Mouse (Mus musculus): ENCODE results near the gene Hist1h1d. TPM values are rescaled to one million over a fixed set of nuclear protein-coding genes. Genes with fewer than 3 reads are reported as not detected.
A peak's percentile ranks its signal among the peaks of the same experiment; 100 is the strongest.

Hist1h1d gene
- 1 to 10 TPM; 4.3 to 6.0 TPM for total RNA-seq (2021)

- no peak for DNase-seq
These were observed at the start of gene Hist1h1d for GRCm38 (mm10) chr13:23552962-23553361. TSS of gene Hist1h1d (plus strand) at chr13:23553262.

DNA sequence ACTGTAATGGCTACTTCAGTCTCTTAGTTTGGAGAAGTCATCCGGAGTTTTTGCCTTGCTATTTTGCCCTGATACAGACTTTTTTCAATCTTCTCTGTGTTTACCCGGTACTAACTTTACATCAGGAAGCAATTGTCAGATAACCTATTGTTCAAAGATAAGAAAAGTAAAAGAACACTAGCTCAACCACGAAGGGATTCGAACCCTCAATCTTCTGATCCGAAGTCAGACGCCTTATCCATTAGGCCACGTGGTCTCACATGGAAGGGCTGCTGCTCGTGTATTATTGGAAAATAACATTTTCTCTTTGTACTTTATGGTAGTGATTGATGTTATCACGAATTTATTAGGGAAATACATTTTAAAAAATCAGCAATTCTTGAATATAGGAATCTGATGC, 49.3 kb upstream of the Hist1h1d start:
- DNase-seq: peak in 1 of 2 experiments; percentile 44

- no peak for DNase-seq
These were observed 47.3 kb upstream of the Hist1h1d start for GRCm38 (mm10) chr13:23505662-23506345.

DNA sequence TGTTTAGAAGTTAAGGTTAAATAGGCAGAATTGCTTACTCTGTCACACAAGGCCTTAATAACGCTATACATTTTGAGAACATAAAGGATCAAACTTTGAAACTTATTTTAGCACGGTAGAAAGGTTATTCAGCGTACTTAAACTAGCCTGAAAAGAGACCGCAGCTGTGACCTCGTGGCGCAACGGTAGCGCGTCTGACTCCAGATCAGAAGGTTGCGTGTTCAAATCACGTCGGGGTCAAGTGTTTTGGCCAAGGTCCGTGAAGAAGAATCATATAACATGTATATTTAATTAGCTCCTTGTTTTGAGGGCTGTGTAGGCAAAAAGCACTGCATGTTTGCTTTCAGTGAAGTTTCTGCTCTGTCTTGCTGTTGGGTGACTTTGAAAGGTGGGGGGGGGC, 46.7 kb upstream of the Hist1h1d start:
- DNase-seq: no peak

- DNase-seq: no peak
These were observed 46.1 kb upstream of the Hist1h1d start for GRCm38 (mm10) chr13:23506819-23507515.

GRCm38 (mm10) chr13:23510127-23510526, 42.9 kb upstream of the Hist1h1d start:
- no peak for DNase-seq

DNA sequence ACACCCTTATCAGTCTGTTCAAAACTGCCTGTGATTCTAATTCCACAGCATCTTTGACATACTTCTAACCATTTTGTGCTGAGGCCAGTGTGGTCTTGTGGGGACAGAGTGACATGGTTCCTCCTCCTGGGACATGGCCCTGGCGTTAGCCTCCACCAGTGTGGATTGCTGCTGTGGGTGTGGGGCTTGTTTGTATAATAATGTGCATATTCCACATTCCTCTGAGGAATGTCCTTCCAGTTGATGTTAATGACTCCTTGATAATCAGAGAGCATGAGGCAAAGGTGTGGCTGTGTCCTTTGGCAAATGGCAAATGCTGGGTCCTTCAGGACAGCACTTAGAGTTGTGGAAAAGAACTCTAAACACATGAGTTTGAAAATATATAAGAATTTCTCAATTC, 39.5 kb upstream of the Hist1h1d start:
- no peak for DNase-seq

- no peak for DNase-seq
These were observed 37.8 kb upstream of the Hist1h1d start for GRCm38 (mm10) chr13:23515281-23515680.

GRCm38 (mm10) chr13:23515826-23516620, 37.0 kb upstream of the Hist1h1d start:
- no peak for DNase-seq

GRCm38 (mm10) chr13:23516822-23517602, 36.0 kb upstream of the Hist1h1d start:
- peak; percentile 65 to 71 for DNase-seq

DNA sequence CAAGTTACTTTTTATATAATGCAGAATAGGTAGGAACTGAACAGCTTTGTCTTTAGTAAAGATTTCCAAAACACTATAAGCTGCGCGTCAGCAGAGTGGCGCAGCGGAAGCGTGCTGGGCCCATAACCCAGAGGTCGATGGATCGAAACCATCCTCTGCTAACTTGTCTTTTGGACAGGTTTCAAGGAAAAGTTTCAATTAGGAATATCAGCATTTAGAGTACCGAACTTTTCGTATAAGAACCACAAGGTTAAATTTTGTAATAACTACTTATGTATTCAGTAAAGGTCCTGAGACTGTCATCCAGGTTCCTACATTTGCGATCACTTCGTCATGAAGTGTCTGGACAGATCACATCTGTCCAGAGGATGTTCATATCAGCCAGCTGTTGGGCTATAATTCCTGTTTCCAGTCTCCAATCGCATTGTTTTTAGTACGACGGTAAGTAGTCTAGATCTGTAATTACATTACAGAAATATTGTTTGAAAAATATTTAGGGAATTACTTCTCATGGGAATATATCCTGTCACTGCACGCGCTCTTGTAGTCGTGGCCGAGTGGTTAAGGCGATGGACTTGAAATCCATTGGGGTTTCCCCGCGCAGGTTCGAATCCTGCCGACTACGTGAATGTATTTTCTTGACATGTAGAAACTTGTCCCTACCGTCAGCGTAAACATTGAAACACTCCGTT, 35.3 kb upstream of the Hist1h1d start:
- peak; percentile 88 to 89 for DNase-seq

DNA sequence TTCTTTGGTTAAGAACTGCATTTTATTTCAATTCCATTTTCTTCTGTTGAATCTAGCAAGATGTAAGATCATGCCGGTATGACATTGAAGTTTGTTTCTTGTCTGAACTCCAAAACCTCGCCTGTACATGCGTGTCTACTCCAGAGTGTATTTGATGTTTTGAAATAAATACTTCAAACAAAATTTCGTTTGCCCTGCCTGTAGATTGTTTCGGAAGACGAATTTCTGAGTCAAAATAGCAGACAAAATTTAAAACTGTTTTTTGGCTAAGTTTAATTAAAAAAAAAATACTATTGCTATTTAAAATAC, 34.8 kb upstream of the Hist1h1d start:
- no peak for DNase-seq

DNA sequence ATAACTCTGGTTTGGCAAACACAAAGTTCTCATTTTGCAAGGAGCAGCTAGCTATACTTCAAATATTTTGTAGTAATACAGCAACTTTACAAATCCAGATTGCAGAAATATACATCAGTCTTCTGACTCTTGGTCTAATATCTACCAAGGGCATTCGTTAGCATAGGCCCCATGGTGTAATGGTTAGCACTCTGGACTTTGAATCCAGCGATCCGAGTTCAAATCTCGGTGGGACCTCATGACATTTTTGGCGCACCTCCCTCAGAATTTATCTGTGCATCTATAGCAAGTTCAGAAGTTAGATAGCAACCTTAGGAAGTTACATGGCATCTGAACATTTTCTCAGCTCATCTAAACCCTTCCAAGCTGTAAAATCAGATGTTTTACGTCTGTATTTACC, 34.2 kb upstream of the Hist1h1d start:
- DNase-seq: peak; percentile 74 to 83

DNA sequence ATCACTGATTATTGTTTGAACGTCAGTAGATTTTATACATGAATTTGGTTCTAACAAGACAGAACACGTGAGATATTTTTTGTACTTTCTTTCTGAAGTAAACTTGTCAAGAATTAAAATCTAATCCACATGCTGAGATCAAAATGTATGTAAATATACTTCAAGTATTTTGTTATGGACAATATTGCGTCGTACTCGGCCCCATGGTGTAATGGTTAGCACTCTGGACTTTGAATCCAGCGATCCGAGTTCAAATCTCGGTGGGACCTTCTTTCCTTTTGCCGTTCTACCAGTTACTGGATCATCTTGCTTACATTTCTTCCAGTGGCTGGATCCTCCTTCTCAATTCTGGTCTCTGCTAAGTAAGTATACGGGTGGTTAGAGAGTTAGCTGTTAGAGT, 33.6 kb upstream of the Hist1h1d start:
- peak; percentile 72 to 77 for DNase-seq

GRCm38 (mm10) chr13:23521703-23522102, 31.4 kb upstream of the Hist1h1d start:
- peak; percentile 74 to 77 for DNase-seq

DNA sequence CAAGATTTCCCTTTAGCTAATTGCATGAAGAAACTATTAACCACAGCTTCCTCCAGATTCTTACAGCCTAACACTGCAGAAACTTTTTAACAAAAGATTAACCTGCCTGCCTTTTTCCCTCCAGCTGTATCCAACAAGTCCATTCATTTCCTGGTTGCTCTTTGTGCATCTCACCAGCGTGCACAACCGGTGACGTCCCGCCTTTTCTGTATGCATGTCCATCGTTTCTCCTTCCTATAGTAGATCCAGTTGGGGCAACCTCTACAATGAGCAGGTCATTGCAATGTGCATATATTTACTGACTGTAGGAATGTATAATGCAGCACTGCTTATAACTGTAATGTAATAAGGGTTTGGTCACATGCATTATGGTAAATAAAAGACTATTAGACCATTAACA, 29.1 kb upstream of the Hist1h1d start:
- no peak for DNase-seq

- peak; percentile 66 to 76 for DNase-seq
These were observed 28.4 kb upstream of the Hist1h1d start for GRCm38 (mm10) chr13:23524654-23525053.

GRCm38 (mm10) chr13:23525901-23526300, 27.2 kb upstream of the Hist1h1d start:
- no peak for DNase-seq

DNA sequence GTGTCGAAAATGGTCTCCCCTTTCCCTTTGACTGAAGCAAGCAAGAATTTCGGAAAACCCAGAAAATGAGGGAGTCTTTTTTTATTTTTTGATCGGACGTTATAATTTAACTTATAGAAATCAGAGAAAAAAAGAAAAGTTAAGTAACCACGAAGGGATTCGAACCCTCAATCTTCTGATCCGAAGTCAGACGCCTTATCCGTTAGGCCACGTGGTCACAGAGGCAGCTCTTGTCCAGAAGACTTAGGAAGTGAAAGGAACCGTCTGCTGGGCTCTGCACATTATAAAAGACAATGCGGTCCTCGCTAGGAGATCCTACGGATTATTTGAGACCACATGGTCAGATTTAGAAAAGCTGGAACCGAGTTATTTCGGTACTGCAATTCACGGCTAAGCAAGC, 26.8 kb upstream of the Hist1h1d start:
- DNase-seq: peak; percentile 89 to 94

- DNase-seq: no peak
These were observed 24.1 kb upstream of the Hist1h1d start for GRCm38 (mm10) chr13:23529005-23529404.

DNA sequence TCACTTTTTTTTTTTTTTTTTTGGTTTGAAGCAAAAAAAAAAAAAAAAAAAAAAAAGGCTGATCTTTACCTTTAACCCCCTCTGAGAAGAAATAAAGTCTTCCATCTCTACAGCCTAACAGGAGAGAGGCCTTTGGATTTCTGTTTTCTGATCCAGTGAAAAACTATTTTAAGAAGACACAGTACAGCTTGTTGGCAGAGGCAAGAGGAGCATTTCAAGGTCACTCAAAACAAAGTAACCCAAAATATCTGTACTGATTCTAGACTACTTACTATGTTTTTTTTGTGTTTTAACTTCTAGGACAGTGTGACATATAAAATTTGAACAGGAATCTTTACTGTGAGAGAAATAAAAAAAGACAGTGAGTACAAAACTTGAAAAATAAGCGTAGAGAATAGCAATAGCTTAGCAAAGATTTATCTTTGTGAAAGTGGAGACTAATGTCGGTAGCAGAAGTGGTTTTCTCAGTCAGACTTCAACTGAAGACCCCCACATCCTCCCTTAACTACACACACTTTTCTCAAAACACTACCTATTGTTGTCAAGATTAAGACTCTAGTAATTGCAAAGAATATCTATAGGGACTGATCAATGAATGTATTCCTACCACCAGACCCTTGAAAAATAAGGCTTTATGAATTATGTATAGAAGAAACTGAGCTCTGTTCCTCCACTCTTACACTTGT, 23.4 kb upstream of the Hist1h1d start:
- DNase-seq: no peak
